Mouse (Mus musculus) v-Abl transformed pro-B cells (cell line): ENCODE data around the gene Plce1.

Experiments used
- in situ Hi-C, 2 experiments: fragments of 400-800 bp; cut with MboI; formaldehyde crosslinking; loops; one replicate each; pipeline ENCODE4 v1.15.1; 2025; ENCODE audit not compliant: unreplicated experiment in 2 of 2

Plce1 gene

DNA sequence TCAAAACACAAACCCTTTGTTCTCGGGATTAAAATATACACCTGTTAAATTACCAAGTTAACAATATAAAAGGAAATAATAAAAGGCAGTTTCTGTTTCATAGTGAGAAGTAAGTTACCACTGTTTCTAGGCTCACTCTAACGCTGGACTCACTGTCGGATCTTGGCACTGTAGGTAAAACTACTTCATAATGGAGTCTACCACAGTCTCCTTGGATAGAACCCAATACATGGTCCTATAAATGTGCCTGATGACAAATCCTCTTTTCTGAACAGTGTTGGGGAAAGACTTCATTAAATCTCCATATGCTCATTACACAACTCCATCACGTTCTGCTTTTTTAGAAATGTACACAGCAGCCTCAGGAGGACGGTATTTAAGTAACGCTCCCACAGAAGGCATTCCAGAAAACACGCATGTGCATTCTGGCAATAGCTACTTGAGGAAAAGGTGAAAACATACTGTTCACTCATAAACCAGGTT lies 312.7 kb downstream of the Plce1 start:
- in situ Hi-C loops: no loop called here

DNA sequence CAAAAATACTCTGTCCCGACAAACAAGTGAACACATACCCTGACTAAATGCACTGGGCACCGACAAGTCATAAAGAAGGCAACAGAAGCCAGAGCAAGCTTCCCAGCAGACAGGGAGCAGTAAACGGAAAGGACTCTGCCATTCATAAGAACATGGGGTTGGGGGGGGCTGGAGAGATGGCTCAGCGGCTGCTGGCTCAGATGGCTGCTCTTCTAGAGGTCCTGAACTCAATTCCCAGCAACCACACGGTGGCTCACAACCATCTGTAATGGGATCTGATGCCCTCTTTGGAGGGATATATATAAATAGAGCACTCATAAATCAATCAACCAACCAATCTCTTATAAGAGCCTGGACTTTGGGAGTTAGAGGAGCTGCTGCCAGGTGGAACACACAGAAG lies 315.6 kb downstream of the Plce1 start:
- in situ Hi-C loops: no loop called here

DNA sequence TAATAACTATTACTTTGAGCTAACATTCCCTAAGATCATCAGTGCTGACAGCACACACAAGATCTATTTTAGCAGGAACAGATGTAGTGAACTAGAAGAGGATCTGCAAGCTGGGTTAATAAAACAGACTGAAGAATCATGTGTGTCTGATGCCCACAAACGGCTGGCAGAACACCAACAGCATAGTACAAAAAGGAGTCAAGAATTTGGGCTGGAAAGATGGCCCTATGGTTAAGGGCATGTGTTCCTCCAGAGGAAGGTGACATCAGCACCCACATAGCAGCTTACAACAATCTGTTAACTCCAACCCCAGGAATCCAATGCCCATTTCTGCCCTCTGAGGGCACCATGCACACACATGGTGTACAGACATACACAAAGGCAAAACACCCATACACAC lies 317.4 kb downstream of the Plce1 start:
- in situ Hi-C loops: no loop called here

DNA sequence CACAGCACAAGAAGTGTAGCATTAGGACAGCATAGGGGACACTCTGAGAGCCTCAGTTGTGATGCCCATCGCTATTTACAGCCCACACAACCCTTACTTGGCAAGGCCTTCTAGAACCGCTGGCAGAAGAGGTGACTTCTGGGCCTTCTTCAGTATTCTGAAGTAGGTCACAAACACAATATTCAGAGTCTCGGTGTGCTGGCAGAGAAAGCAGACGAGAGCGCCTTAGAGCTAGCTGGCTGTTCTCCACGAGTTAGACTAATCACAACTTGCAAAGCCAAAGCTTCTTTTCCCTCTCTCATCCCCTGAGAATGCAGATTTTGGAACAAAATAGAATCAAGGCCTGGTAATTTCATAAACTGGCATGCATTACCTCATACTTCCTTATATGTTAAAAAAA lies 317.9 kb downstream of the Plce1 start:
- in situ Hi-C loops: no loop called here

DNA sequence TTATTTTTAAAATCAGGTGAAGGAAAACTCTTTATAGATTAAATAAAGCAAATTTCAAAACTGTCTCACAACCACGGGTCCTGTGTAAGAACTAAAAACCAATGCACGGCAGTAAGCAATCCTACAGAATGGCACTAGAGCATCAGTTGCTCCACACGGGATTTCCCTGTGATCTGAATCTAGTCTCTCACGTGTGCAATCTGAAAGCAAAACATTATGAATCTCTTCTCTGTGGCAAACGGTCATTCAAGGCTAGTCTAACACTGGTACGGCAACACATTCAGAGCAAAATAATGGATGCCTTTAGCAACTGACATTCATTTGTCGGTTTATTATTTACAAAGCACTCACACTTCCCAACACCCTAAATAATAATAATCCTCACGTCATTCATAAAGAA lies 337.3 kb downstream of the Plce1 start:
- in situ Hi-C loops: loop anchor here in 1 of 2 experiments (10.0 to 25.0 kb wide), 2 partner anchors 107 to 1419 kb away; no protein-coding TSS in a partner anchor

DNA sequence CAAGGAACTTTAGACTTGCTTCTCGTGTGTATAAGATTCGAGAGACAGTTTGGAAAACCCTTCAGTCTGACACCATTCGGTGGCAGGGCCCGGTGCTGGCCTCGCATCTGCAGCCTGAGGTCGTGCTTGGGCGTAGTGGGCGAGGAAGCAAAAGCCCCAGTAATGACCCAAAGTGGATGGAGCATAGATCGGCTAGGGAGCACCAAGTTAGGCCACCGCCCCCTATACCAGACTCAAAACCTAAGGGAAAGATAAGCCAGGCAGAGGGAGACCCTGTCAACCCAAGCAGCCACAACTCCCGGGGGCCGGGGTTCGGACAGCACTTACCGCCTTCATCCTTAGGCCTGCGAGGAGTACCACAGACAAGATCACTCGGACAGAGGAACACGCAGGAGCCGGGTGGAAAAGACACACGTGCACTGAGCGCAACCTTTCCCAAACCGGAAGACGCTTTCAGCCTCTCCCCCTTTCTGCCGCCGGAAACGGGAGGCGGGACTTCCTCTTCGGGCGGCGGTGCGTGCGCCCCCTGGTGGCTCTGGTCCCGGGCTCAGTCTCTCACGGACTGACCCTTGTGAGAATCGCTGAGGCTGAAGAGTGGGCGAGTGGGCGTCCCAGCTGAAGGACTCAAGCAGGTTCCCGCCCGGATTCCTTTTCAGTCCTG lies 338.0 kb downstream of the Plce1 start, which contains the start of gene Noc3l:
Gene Noc3l (minus strand): TSS at position 472 of the 661 bp plus-strand sequence.
- in situ Hi-C loops: loop anchor here in 1 of 2 experiments (10.0 to 25.0 kb wide), 2 partner anchors 106 to 1418 kb away; no protein-coding TSS in a partner anchor

DNA sequence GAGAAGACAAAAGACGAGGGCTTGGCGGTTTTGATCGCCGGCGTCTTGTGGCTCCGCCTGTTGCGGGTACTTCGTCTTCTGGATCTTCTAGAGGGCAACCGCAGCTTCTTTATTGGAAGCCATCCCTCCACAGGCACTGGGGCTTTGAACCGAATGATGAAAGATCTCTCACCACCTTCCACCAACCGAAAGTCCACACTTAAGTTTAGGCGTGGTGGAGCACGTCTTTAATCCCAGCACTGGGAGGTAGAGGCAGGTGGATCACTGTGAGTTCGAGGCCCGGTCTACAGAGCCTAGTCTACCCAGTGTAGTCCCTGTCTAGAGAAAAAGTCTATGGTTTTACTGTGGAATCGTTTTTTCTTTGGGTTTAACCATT lies 338.5 kb downstream of the Plce1 start:
- in situ Hi-C loops: loop anchor here in 1 of 2 experiments (10.0 to 25.0 kb wide), 2 partner anchors 105 to 1418 kb away; no protein-coding TSS in a partner anchor

DNA sequence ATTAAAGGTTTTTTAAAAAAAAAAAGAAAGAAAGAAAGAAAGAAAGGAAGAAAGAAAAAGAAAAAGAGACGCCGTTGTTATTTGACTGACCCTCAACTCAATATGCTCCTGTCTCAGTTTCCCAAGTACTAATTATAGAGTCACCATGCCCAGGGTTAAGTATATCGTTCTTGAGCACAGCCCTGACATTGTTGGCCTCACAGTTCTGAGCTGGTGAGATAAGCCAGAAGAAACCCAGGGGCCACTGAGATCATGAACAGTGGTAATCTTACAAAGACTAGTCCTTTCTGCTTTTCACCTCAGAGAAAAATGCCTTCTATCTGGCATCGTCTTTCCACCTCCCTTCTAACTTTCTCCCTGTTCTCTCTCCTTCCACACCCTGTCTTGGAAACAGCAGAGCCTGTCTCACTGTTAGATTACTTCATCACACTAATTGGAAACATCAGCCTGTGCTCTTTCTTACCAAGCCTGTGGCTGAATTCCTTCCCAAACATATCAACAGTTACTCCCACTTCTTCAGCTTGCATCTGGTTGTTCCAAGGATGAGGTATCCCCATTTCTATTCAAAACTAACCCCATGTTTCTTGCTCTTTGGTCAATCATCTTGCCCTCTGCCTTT lies 339.4 kb downstream of the Plce1 start:
- in situ Hi-C loops: loop anchor here in 1 of 2 experiments (25.0 kb wide), 1 partner anchor 1417 kb away; no protein-coding TSS in a partner anchor

DNA sequence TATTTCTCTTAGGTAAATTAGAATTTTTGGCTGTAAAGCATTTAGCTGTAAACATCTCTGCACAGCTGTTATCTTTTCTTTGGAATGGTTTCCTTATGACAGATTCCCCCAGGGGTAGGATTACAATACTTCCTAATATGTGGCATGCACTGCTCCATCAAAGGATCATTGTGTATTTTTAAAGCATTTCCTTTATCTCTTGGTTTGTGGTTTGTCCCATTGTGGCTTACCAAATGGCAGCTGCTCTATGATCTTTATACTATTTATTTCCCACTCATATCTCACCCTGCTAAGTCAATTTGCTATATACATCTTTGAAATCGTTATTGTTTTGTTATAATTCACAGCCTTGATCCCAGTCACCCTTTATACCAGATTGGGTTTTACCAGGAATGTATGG lies 352.3 kb downstream of the Plce1 start:
- in situ Hi-C loops: loop anchor here in 1 of 2 experiments (5.0 to 10.0 kb wide), 2 partner anchors 79 to 868 kb away; no protein-coding TSS in a partner anchor
